Mouse (Mus musculus) E14TG2a.4 (cell line): ENCODE measurements at regions not wholly inside any gene's neighbourhood (a gene's known extent, or its start where the extent isn't known, plus 50 kb on each side); places are given as distances from the start of the nearest gene placed in this dataset.

ENCODE experiments used
- CTCF ChIP-seq: conservative IDR thresholded peaks from 2 replicates; pipeline ENCODE4 v1.5.1; 2014; ENCODE audit warnings: low read length
- NANOG ChIP-seq: IDR thresholded peaks from 2 replicates; pipeline ENCODE4 v1.6.1; 2014; ENCODE audit warnings: borderline replicate concordance, low read length, mixed read lengths

- TF ChIP-seq CTCF, result no peak
- no peak for TF ChIP-seq NANOG
These were observed 418.6 kb upstream of the Ubash3b start for GRCm38 (mm10) chr9:41580067-41580466.
